Mouse (Mus musculus): Measurements from ENCODE around the gene 2210010C04Rik.

2210010C04Rik gene

GRCm38 (mm10) chr6:41035409-41035808, at the start of gene 2210010C04Rik:
Gene 2210010C04Rik (minus strand): TSS chr6:41035509.
- no peak for DNase-seq (ENCODE audit: low read depth, low spot score)

DNA sequence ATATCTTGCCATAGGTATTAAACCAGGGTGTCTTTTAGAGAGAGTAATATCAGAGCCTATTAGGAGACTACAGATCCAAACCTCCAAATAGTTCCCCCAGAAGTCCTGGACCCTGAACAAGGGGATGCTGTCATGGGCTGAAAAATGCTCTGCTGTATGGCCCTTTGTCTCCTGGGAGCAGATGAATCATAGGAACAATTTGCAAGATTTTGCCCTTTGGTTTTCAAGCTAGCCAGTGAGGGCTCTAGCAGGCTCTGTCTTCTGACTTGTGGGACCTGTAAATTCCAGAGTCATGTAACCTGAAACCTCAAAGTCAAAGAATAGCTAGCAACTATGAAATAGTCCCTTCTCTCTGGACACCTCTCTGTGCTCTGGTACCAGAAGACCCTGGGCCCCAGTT, 44.8 kb upstream of the 2210010C04Rik start:
- no peak for DNase-seq (ENCODE audit: low read depth, low spot score)

GRCm38 (mm10) chr6:41078539-41079303, 43.4 kb upstream of the 2210010C04Rik start:
- no peak for DNase-seq (ENCODE audit: low read depth, low spot score)

DNA sequence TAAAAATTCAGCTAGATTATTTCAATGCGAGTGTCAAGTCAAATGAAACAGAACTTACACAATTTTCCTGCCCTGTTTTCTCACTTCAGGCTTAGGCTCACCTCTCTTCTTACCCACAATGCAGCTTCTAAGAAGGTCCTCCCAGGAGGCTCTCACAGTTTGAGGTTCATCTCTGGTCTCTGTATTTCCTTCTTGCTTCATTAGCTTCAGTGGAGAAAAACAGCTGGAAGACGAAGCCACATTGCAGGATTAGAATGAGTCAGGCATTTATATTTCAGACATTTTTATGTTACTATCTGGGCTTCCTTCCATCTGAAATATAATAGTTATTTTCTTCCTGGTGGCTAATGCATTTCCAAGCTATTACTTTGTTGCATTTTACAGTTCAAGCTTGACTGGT, 40.4 kb upstream of the 2210010C04Rik start:
- no peak for DNase-seq (ENCODE audit: low read depth, low spot score)

DNA sequence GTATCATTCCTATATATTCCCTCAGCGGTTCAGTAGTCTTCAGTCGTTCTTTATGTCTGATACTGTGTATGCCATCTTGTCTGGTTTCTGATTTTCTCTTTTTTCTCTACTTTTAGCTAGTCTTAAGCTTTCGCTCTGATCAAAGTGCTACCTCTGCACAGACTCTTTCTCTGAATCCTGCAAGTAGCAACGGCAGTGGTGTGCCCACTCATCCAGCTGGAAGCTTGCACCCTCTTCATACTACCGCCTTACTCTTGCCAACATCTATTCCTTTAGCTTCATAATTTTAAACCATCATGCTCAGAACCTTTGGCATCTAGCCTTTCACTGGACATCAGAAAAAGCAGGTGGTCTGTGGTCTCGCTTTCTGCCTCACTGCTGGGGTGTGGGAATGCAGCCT, 28.0 kb upstream of the 2210010C04Rik start:
- no peak for DNase-seq (ENCODE audit: low read depth, low spot score)

DNA sequence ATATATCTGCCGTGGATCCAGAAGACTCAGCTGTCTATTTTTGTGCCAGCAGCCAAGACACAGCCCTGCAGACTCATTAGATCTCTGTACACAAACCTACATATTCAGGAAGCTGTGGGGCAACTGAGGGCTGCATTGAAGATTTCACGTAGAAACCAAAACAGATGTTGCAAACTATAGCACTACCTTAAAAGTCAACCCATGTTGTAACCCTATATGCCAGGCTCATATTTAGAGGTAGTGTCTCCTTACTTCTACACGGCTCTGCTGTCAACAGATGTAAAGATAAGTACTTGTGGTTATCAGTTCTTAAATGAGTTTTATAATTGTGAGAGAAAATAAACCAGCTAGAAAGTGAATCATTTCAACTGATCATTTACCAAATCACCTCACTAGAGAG, 27.4 kb upstream of the 2210010C04Rik start:
- peak; percentile 42 for DNase-seq (ENCODE audit: low read depth, low spot score)

DNA sequence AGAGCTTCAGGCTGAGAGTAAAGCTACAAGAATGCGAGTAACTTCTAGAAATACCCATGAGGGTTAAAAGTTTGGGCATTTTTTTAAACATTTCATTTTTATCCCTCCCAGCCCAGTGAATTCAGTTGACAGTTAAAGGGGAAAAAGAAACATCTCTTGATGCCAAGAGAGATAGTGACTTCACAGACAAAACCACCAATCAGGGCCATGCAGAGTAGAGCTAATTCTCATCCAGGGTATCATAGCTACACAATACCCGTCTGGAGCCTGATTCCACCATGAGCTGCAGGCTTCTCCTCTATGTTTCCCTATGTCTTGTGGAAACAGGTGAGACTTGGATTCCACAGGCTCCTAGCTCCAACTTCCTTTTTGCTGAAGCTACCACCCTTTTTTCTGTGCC, 26.8 kb upstream of the 2210010C04Rik start:
- DNase-seq (ENCODE audit: low read depth, low spot score) = peak; percentile 41

DNA sequence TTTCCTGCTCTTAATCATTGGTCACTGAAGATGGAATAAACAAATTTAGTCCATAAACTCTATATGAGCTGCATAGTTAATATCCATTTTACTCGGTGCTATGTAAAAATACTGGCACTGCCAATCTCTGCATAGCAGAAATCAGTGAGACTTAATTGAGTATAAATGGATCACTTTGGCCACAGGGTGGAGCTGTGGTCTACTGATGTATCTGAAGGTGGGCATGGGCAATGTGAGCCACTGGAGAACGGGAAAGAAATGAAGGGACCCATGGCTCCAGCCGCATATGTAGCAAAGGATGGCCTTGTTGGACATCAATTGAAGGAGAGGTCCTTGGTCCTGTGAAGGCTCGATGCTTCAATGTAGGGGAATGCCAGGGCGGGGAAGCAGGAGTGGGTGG, 25.8 kb upstream of the 2210010C04Rik start:
- DNase-seq (ENCODE audit: low read depth, low spot score) = peak; percentile 53

DNA sequence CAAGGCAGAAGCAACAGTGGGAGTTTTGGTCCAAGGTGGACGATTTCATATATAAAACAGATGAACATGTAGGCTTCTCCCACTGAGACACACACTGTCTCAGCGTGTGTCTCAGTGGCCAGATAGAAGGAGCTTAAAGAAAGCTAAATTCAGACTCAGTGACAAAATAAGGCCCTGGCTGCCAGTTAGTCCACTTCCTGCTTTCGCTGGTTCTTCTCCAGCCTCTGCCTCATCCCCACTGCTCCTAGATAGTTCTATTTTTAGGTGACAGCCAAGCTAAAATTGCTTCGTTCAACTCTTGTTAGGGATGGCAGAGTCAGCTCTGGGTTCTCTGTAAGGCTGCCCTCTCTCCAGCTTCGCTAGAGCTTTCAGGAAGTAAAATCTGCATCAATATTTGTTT, 22.3 kb upstream of the 2210010C04Rik start:
- no peak for DNase-seq (ENCODE audit: low read depth, low spot score)

DNA sequence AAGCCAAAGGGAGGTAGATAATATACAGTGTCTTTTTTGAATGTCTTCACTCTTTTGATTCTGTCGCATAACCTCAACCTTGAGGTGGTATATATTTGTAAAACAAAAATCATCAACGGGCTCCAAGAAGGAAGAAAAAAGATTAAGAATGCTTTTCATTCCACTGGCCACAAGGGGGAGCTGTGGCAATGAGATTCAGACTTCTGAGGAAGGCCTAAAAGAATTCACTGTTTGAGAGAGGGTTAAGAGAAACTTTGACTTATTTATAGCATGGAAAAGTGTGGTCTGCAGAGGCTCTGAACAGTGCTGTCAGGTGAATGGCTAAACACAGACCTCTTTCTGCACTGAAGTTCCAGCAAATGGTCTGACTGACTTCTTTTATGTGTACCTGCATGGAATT, 20.3 kb upstream of the 2210010C04Rik start:
- DNase-seq (ENCODE audit: low read depth, low spot score) = peak; percentile 63

DNA sequence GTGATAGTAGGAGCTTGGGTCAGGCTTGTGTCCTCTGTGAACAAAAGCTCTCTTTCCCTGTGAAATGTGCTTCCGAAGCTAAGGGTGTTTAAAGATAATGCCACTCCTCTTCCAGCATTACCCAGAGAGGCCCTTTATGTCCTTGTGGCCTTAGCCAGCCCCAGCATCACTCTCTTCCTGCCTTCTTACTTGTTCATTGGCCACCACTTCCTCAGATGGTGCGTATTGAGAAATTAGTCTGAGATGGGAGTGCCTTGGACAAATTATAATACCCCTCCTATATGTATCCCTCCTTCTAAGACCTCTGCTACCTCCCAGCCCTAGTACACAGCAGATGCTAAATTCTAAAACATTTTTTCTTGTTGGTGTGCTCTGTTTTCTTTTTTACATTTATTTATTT, 19.1 kb upstream of the 2210010C04Rik start:
- no peak for DNase-seq (ENCODE audit: low read depth, low spot score)

GRCm38 (mm10) chr6:41051824-41052223, 16.5 kb upstream of the 2210010C04Rik start:
- no peak for DNase-seq (ENCODE audit: low read depth, low spot score)

DNA sequence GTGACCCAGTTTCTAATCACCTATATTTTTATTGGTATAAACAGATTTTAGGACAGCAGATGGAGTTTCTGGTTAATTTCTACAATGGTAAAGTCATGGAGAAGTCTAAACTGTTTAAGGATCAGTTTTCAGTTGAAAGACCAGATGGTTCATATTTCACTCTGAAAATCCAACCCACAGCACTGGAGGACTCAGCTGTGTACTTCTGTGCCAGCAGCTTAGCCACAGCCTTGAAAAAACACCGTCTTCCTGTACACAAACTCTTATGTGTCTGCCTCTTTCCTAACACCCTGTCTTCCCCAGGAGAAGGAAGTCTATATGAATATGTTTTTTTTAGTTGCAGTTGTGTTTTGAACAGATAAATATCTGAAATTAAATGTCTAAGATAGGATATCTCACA, 13.3 kb upstream of the 2210010C04Rik start:
- DNase-seq (ENCODE audit: low read depth, low spot score) = no peak

DNA sequence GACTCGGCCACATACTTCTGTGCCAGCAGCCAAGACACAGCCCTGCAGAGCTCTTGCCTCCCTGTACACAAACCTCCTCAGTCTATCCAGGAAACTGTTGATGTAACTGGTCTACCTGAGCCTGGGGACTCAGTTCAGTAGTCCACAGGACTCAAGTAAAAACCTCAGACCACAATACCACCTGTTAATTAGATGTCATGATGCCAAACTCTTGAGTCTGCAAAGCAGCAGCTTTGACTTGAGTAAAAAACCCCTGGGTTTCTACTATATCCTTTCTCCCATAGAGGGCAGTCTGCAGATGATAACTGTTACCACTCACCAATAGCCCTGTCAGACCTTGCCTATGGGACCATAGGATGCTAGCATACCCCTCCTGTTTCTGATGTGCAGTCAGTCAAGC, 12.7 kb upstream of the 2210010C04Rik start:
- peak; percentile 44 for DNase-seq (ENCODE audit: low read depth, low spot score)

- no peak for DNase-seq (ENCODE audit: low read depth, low spot score)
Measured at GRCm38 (mm10) chr6:41047202-41047601, 11.9 kb upstream of the 2210010C04Rik start.

GRCm38 (mm10) chr6:41046553-41046952, 11.2 kb upstream of the 2210010C04Rik start:
- peak; percentile 72 for DNase-seq (ENCODE audit: low read depth, low spot score)

DNA sequence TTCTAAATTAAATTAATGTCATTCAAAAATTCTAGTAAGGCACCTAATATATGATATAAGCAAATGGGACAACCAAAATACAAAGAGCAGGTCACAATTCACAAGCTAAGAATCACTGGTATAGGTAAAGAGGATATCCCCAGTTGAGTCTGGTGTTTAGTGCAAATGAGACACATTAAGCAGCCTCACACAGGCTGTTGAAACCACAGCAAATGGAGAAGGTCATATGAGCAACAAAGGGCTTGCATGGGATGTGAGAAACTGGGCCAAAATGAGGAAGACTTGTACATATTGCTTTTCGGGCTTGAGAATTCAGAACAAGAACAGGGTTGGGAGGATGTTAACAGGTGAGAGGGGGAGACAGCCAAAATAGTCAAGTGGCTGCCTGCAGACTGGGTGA, 9.4 kb upstream of the 2210010C04Rik start:
- no peak for DNase-seq (ENCODE audit: low read depth, low spot score)

DNA sequence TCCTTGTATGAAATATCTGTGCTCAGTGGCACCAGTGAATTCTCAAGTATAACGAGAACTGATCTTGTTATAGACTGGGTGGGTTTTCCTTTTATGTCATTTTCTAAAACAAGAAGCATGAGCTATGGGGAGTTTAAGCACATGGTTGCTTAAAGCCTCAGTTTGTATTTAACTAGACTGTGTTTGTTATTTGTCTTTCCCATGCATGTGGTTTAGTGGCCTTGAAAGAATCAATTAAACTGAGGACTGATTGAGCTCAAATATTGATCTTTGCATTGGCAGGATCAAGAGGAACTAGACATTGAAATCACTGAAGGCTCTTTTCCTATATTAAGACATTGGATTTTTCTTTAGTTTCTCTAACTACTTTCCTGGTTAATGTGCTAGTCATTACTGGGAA, 9.0 kb upstream of the 2210010C04Rik start:
- no peak for DNase-seq (ENCODE audit: low read depth, low spot score)

- no peak for DNase-seq (ENCODE audit: low read depth, low spot score)
Measured at GRCm38 (mm10) chr6:41032802-41033201, 2.5 kb downstream of the 2210010C04Rik start.

- no peak for DNase-seq (ENCODE audit: low read depth, low spot score)
Measured at GRCm38 (mm10) chr6:41032231-41032630, 3.1 kb downstream of the 2210010C04Rik start.

DNA sequence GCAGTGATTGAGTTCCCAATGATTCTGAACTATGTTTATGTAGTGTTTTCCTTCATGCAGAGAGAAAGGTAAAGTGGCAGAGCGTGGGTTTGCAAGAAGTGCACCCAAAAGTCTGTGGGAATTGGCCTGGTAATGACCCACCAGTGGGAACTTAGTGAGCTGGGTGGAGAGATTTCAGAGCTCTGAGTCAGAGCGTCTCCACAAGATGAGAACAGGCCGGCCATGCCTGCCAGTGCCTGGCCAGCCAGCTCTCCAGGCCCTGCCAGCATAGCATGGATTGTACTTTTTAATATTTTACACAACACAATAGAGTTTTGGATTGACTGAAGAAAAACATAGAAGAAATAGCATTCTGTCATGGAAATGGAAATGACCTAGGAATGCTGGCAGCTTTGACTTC, 4.5 kb downstream of the 2210010C04Rik start:
- DNase-seq (ENCODE audit: low read depth, low spot score) = no peak

DNA sequence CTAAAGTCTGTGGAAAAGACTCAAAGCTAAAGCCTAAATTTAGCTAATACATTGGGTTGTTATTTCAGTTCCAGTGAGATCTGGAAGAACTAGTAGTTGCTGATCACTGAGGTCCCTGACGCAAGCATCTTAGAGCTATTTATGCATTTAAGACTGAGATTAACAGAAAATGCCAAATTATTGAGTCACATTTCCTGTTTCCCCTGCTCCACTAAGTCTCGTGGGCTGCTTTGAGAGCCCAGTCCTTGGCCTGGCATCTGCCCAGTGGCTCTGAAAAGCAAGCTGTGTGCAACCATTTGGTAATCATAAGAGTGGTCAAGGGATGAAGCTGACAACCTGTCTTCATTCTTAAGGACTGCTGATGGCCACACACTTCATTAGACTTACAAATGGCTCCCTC, 8.3 kb downstream of the 2210010C04Rik start:
- DNase-seq (ENCODE audit: low read depth, low spot score) = no peak

- no peak for DNase-seq (ENCODE audit: low read depth, low spot score)
Measured at GRCm38 (mm10) chr6:41025873-41026650, 9.2 kb downstream of the 2210010C04Rik start.

Measured in CD4-positive helper T cell, adult 2 months (primary cell).